Mouse (Mus musculus) liver, adult 2 months (tissue): ENCODE results near the gene Nat9. TPM values are rescaled to one million over a fixed set of nuclear protein-coding genes. Genes with fewer than 3 reads are reported as not detected.

Experiments
- DNase-seq: peaks from one replicate; pipeline ENCODE4 v3.0.0-alpha.2; 2011; ENCODE audit warnings: low read depth, low spot score; ENCODE audit errors: extremely low read depth
- H3K27ac ChIP-seq: fragments of 200-500 bp; replicated peaks from 2 replicates; pipeline ENCODE4 v1.5.1; 2012; ENCODE audit warnings: low read depth, mild to moderate bottlenecking, control low read depth, inconsistent platforms, low read length; ENCODE audit not compliant: insufficient read depth
- H3K27me3 ChIP-seq: fragments of 200-500 bp; 2 replicates; pipeline ENCODE4 v1.6.1; 2012; ENCODE audit warnings: mild to moderate bottlenecking, moderate library complexity, low read length, inconsistent platforms; ENCODE audit not compliant: control insufficient read depth, insufficient read depth
- H3K36me3 ChIP-seq: fragments of 200-500 bp; 2 replicates; pipeline ENCODE4 v1.6.1; 2012; ENCODE audit warnings: low read length, inconsistent platforms; ENCODE audit not compliant: control insufficient read depth, insufficient read depth
- H3K4me1 ChIP-seq: fragments of 200-500 bp; 2 replicates; pipeline ENCODE4 v1.6.1; 2011; ENCODE audit warnings: low read length; ENCODE audit not compliant: control insufficient read depth, insufficient read depth
- H3K4me3 ChIP-seq: fragments of 200-500 bp; 2 replicates; pipeline ENCODE4 v1.5.1; 2011; ENCODE audit warnings: low read depth, mild to moderate bottlenecking, control low read depth, low read length, moderate library complexity; ENCODE audit not compliant: insufficient read depth
- H3K79me2 ChIP-seq: fragments of 200-500 bp; 2 replicates; pipeline ENCODE4 v1.6.1; 2012; ENCODE audit warnings: inconsistent platforms, mild to moderate bottlenecking, low read length, moderate library complexity; ENCODE audit not compliant: control insufficient read depth, insufficient read depth
- H3K9ac ChIP-seq: fragments of 200-500 bp; 2 replicates; pipeline ENCODE4 v1.6.1; 2012; ENCODE audit warnings: low read depth, mild to moderate bottlenecking, control low read depth, inconsistent platforms, low read length
- CTCF ChIP-seq: fragments of 200-500 bp; IDR thresholded peaks from 2 replicates; pipeline ENCODE4 v1.5.1; 2011; ENCODE audit warnings: low read depth, low read length, control low read depth
- POLR2A ChIP-seq: fragments of 200-500 bp; IDR thresholded peaks from 2 replicates; pipeline ENCODE4 v1.6.1; 2011; ENCODE audit warnings: low read length, control low read depth; ENCODE audit not compliant: insufficient read depth; ENCODE audit errors: extremely low read depth
- WGBS: fragments of 180-500 bp; shearing (Covaris S2); methylation state at CpG from one replicate; pipeline ENCODE4 v1.1.7; 2018; 5-methylcytosine and 5-hydroxymethylcytosine counted together
- polyA plus RNA-seq: library from polyadenylated mRNA; depleted of rRNA; stranded (reverse); fragments of >200 nt; gene quantifications from 2 replicates; pipeline ENCODE4 v1.2.3, GENCODE M21; 2012; rRNA removed
- total RNA-seq: library from RNA; depleted of rRNA; stranded (reverse); fragments of >200 nt; gene quantifications from 2 replicates; pipeline ENCODE4 v1.2.3, GENCODE M21; 2014; rRNA removed

The Nat9 gene
- total and polyA plus RNA-seq, 2 experiments: 28.7 to 43.7 TPM

DNA sequence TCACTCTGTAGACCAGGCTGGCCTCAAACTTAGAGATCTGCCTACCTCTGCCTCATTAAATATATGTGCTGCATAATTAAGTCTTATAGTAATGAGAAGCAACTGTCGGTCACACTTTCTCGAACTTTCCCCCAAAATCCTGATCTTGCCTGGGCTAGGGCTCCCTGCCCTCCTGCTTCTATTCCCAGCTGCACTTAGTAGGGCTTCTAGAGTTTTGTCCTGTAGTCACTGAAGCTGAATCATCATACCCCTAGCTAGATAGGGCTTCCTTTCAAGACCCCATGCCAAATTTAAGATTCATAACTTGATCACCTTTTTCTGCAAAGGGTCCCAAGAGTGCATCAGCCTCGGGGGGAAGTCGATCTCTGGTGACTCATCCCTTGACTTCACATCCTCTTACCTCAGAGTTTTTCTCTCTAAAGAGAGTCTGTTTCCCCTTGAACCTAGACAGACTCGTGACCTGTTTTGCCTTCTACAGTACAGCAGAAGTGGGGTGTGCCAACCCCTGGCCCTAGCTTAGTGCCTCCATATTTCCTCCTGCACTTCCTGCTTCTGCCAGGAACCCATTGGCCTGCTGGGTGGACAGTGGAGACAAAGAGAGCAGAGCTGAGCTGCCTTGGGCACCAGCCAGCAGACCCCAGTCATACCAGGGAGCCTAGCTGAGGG is 48.9 kb downstream of the Nat9 start:
- H3K4me3 ChIP-seq: no peak overlapping the region
- H3K9ac ChIP-seq: no peak overlapping the region
- H3K27ac ChIP-seq: no peak overlapping the region
- H3K79me2 ChIP-seq: no peaks in the 10 kb centered on the region
- DNase-seq: peak; percentile 22
- H3K36me3 ChIP-seq: no peaks in the 10 kb centered on the region
- H3K27me3 ChIP-seq: no peaks in the 10 kb centered on the region
- no peaks in the 10 kb centered on the region for H3K4me1 ChIP-seq
- WGBS: 70% methylated on average over 5 of the region's 5 CpGs
- TF ChIP-seq CTCF (no peak), POLR2A (no peak)

DNA sequence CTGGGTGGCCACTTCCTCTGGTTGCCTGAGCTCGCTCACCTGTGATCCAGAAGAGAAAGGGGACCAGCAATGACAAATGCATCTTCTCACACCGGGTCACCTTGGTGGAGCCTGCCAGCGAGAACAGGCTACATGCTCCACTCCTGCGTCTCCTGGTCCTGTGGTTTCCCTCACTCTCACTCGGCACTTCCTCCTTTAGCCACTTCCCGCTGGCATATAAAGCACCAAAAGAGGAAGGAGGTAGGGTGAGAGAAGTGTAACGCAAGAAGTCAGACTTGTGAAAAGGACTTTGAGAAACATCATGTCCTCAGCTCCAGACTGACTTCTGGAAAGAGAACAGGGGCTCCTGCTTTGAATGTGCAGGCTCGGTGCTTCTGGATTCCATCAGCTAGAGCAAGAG is 53.9 kb downstream of the Nat9 start, which contains the start of gene Cd300lf:
TSS of gene Cd300lf (minus strand) at position 193 of the 400 bp plus-strand sequence.
- peak within 1 kb of the TSS; percentile 40; the same call in 1 of the 2 replicates for H3K4me3 ChIP-seq
- no peaks in the 10 kb centered on the region for H3K27me3 ChIP-seq
- WGBS: 71% methylated on average over 8 of the region's 8 CpGs
- no peaks in the 10 kb centered on the region for H3K79me2 ChIP-seq
- H3K9ac ChIP-seq: no peak within 1 kb of the TSS
- peak; percentile 44 for DNase-seq
- no peaks in the 10 kb centered on the region for H3K4me1 ChIP-seq
- no peak for TF ChIP-seq CTCF
- no peak for TF ChIP-seq POLR2A
- no peak within 1 kb of the TSS; the same call in 1 of the 2 replicates for H3K27ac ChIP-seq
- H3K36me3 ChIP-seq: no peaks in the 10 kb centered on the region

Other genes starting within 250 kb of the Nat9 start
- gene Cd300c, start 218.7 kb downstream of the Nat9 start, total RNA-seq: 0.20 TPM in 1 of 2 replicates, not detected in the other
- gene Cd300c, start 218.7 kb downstream of the Nat9 start, polyA plus RNA-seq: 0.24 and 0.49 TPM in 2 replicates
- gene Cd300ld, start 197.9 kb downstream of the Nat9 start, total RNA-seq: 6.6 and 7.4 TPM in 2 replicates
- gene Cd300ld, start 197.9 kb downstream of the Nat9 start, polyA plus RNA-seq: 2.9 and 3.4 TPM in 2 replicates
- 5.6 and 7.9 TPM in 2 replicates for gene Cd300c2, start 186.0 kb downstream of the Nat9 start, total RNA-seq
- 3.5 and 4.9 TPM in 2 replicates for gene Cd300c2, start 186.0 kb downstream of the Nat9 start, polyA plus RNA-seq
- not detected in 2 replicates for gene Cd300ld2, start 171.7 kb downstream of the Nat9 start, total RNA-seq
- gene Cd300ld2, start 171.7 kb downstream of the Nat9 start, polyA plus RNA-seq: not detected in 2 replicates
- gene Cd300ld4, start 160.8 kb downstream of the Nat9 start, total RNA-seq: not detected in 2 replicates
- not detected in 2 replicates for gene Cd300ld4, start 160.8 kb downstream of the Nat9 start, polyA plus RNA-seq
- gene Cd300ld5, start 150.1 kb downstream of the Nat9 start, total RNA-seq: 0.18 TPM in 1 of 2 replicates, not detected in the other
- gene Cd300ld5, start 150.1 kb downstream of the Nat9 start, polyA plus RNA-seq: 0.14 TPM in 1 of 2 replicates, not detected in the other
- gene Cd300ld3, start 139.4 kb downstream of the Nat9 start, total RNA-seq: 3.7 and 4.1 TPM in 2 replicates
- gene Cd300ld3, start 139.4 kb downstream of the Nat9 start, polyA plus RNA-seq: 3.3 and 5.4 TPM in 2 replicates
- 1.4 and 1.5 TPM in 2 replicates for gene Cd300e, start 125.7 kb downstream of the Nat9 start, total RNA-seq
- gene Cd300e, start 125.7 kb downstream of the Nat9 start, polyA plus RNA-seq: 0.52 and 1.3 TPM in 2 replicates
- gene Rab37, start 96.4 kb downstream of the Nat9 start, total RNA-seq: 0.09 and 0.20 TPM in 2 replicates
- gene Rab37, start 96.4 kb downstream of the Nat9 start, polyA plus RNA-seq: 0.16 and 0.20 TPM in 2 replicates
- 1.2 and 1.5 TPM in 2 replicates for gene Cd300lf, start 53.9 kb downstream of the Nat9 start, total RNA-seq
- gene Cd300lf, start 53.9 kb downstream of the Nat9 start, polyA plus RNA-seq: 0.54 and 1.1 TPM in 2 replicates
- 113 and 117 TPM in 2 replicates for gene Slc9a3r1, start 24.5 kb downstream of the Nat9 start, total RNA-seq
- gene Slc9a3r1, start 24.5 kb downstream of the Nat9 start, polyA plus RNA-seq: 130 and 177 TPM in 2 replicates
- gene Tmem104, start 372 bp downstream of the Nat9 start, total RNA-seq: 5.3 and 8.1 TPM in 2 replicates
- 8.7 and 9.1 TPM in 2 replicates for gene Tmem104, start 372 bp downstream of the Nat9 start, polyA plus RNA-seq
- under 0.01 TPM in 1 of 2 replicates, not detected in the other for gene Grin2c, start 79.4 kb upstream of the Nat9 start, total RNA-seq
- 0.05 and 0.07 TPM in 2 replicates for gene Grin2c, start 79.4 kb upstream of the Nat9 start, polyA plus RNA-seq
- gene Fdxr, start 89.2 kb upstream of the Nat9 start, total RNA-seq: 13.7 and 15.8 TPM in 2 replicates
- gene Fdxr, start 89.2 kb upstream of the Nat9 start, polyA plus RNA-seq: 28.3 and 28.4 TPM in 2 replicates
- gene Fads6, start 109.8 kb upstream of the Nat9 start, total RNA-seq: 56.1 and 78.8 TPM in 2 replicates
- 55.3 and 66.0 TPM in 2 replicates for gene Fads6, start 109.8 kb upstream of the Nat9 start, polyA plus RNA-seq
- not detected in 2 replicates for gene Otop2, start 119.3 kb upstream of the Nat9 start, total RNA-seq
- gene Otop2, start 119.3 kb upstream of the Nat9 start, polyA plus RNA-seq: not detected in 2 replicates
- gene Ush1g, start 134.2 kb upstream of the Nat9 start, total RNA-seq: 0.20 and 0.28 TPM in 2 replicates
- 0.26 and 0.50 TPM in 2 replicates for gene Ush1g, start 134.2 kb upstream of the Nat9 start, polyA plus RNA-seq
- gene Otop3, start 146.9 kb upstream of the Nat9 start, total RNA-seq: not detected in 2 replicates
- not detected in 2 replicates for gene Otop3, start 146.9 kb upstream of the Nat9 start, polyA plus RNA-seq
- gene Hid1, start 179.9 kb upstream of the Nat9 start, total RNA-seq: 0.55 and 1.3 TPM in 2 replicates
- 1.1 and 3.1 TPM in 2 replicates for gene Hid1, start 179.9 kb upstream of the Nat9 start, polyA plus RNA-seq
- 1.3 and 1.4 TPM in 2 replicates for gene Cdr2l, start 194.1 kb upstream of the Nat9 start, total RNA-seq
- 2.4 and 2.7 TPM in 2 replicates for gene Cdr2l, start 194.1 kb upstream of the Nat9 start, polyA plus RNA-seq
- 54.7 and 67.2 TPM in 2 replicates for gene Mrpl58, start 215.9 kb upstream of the Nat9 start, total RNA-seq
- gene Mrpl58, start 215.9 kb upstream of the Nat9 start, polyA plus RNA-seq: 67.5 and 70.0 TPM in 2 replicates
- 480 and 648 TPM in 2 replicates for gene Atp5h, start 232.1 kb upstream of the Nat9 start, total RNA-seq
- 103 and 134 TPM in 2 replicates for gene Atp5h, start 232.1 kb upstream of the Nat9 start, polyA plus RNA-seq
- gene Kctd2, start 232.3 kb upstream of the Nat9 start, total RNA-seq: 10.0 and 14.2 TPM in 2 replicates
- 18.2 and 21.1 TPM in 2 replicates for gene Kctd2, start 232.3 kb upstream of the Nat9 start, polyA plus RNA-seq